Mouse (Mus musculus) neural tube, embryonic 12.5 days (tissue): Measurements from ENCODE around the gene Cnot11. TPM values are rescaled to one million over a fixed set of nuclear protein-coding genes. Genes with fewer than 3 reads are reported as not detected.

Source experiments
- ATAC-seq: fragments of 200-750 bp; cut with Nextera tagmentation; 2 replicates; pipeline ENCODE4 v1.8.0; 2017; ENCODE audit warnings: low read depth, mild to moderate bottlenecking, moderate TSS enrichment, moderate library complexity; ENCODE audit not compliant: low FRiP score
- H3K27ac ChIP-seq: fragments of 300-500 bp; sonication (generic); 2 replicates; pipeline ENCODE4 v1.5.1; 2016
- H3K27me3 ChIP-seq: fragments of 300-500 bp; sonication (generic); replicated peaks from 2 replicates; pipeline ENCODE4 v1.6.1; 2016; ENCODE audit warnings: mild to moderate bottlenecking
- H3K36me3 ChIP-seq: fragments of 300-500 bp; sonication (generic); 2 replicates; pipeline ENCODE4 v1.6.1; 2016; ENCODE audit warnings: mild to moderate bottlenecking
- H3K4me1 ChIP-seq: fragments of 300-500 bp; sonication (generic); 2 replicates; pipeline ENCODE4 v1.6.1; 2016
- H3K4me2 ChIP-seq: fragments of 300-500 bp; sonication (generic); replicated peaks from 2 replicates; pipeline ENCODE4 v1.6.1; 2016; ENCODE audit warnings: mild to moderate bottlenecking
- H3K4me3 ChIP-seq: fragments of 300-500 bp; sonication (generic); 2 replicates; pipeline ENCODE4 v1.5.1; 2016
- H3K9ac ChIP-seq: fragments of 300-500 bp; sonication (generic); 2 replicates; pipeline ENCODE4 v1.6.1; 2016; ENCODE audit warnings: mild to moderate bottlenecking
- H3K9me3 ChIP-seq: fragments of 300-500 bp; sonication (generic); 2 replicates; pipeline ENCODE4 v1.6.1; 2016; ENCODE audit warnings: mild to moderate bottlenecking
- WGBS: fragments of 180-500 bp; shearing (Covaris S2); methylation state at CpG from one replicate; pipeline ENCODE4 v1.1.7; 2016; 5-methylcytosine and 5-hydroxymethylcytosine counted together
- polyA plus RNA-seq: library from polyadenylated mRNA; unstranded; fragments of >200 nt; fragmentation: Nextera tagmentation; extraction: Ambion mirVana; gene quantifications from 2 replicates; pipeline ENCODE4 v1.2.1, GENCODE M21; 2016

Cnot11 gene
- polyA plus RNA-seq, 1 experiment from 2014 or later, result 29.6 TPM

GRCm38 (mm10) chr1:39592090-39592489 is 57.3 kb downstream of the Cnot11 start:
- Histone ChIP-seq H3K4me3 (no peak overlapping the region), H3K36me3 (no peaks in the 10 kb centered on the region), H3K9ac (no peak overlapping the region), H3K9me3 (no peaks in the 10 kb centered on the region), H3K27me3 (no peaks in the 10 kb centered on the region), H3K4me2 (no peak overlapping the region), H3K4me1 (no peaks in the 10 kb centered on the region), H3K27ac (no peak overlapping the region)
- WGBS, result 78% methylated on average over 4 of the region's 4 CpGs
- no peak for ATAC-seq

GRCm38 (mm10) chr1:39593836-39594235 is 59.0 kb downstream of the Cnot11 start:
- WGBS, result 67% methylated on average over 10 of the region's 10 CpGs

More at GRCm38 (mm10) chr1:39593836-39594235, 59.0 kb downstream of the Cnot11 start:
- Histone ChIP-seq H3K9ac (no peak overlapping the region), H3K27ac (no peak overlapping the region), H3K4me2 (no peak overlapping the region), H3K9me3 (no peaks in the 10 kb centered on the region), H3K27me3 (no peaks in the 10 kb centered on the region), H3K4me3 (no peak overlapping the region), H3K36me3 (no peaks in the 10 kb centered on the region), H3K4me1 (no peaks in the 10 kb centered on the region)
- no peak for ATAC-seq

Other genes with a start within 250 kb of the Cnot11 start
- gene Rpl31, start 167.2 kb upstream of the Cnot11 start, polyA plus RNA-seq, result 385 and 410 TPM in 2 replicates
- gene Tbc1d8, start 56.2 kb upstream of the Cnot11 start, polyA plus RNA-seq, result 8.6 and 9.5 TPM in 2 replicates
- 36.3 and 37.3 TPM in 2 replicates for gene Rnf149, start 42.4 kb downstream of the Cnot11 start, polyA plus RNA-seq
- 2.9 and 3.2 TPM in 2 replicates for gene Creg2, start 116.5 kb downstream of the Cnot11 start, polyA plus RNA-seq
- gene Rfx8, start 186.0 kb downstream of the Cnot11 start, polyA plus RNA-seq, result 0.27 TPM in 1 of 2 replicates, not detected in the other